Mouse (Mus musculus) ES-CJ7 (cell line): ENCODE measurements around the gene Mecp2.

ENCODE experiments used
- DNase-seq: peaks from one replicate; pipeline ENCODE4 v3.0.0; 2011; ENCODE audit warnings: low read depth, low spot score

The Mecp2 gene

DNA sequence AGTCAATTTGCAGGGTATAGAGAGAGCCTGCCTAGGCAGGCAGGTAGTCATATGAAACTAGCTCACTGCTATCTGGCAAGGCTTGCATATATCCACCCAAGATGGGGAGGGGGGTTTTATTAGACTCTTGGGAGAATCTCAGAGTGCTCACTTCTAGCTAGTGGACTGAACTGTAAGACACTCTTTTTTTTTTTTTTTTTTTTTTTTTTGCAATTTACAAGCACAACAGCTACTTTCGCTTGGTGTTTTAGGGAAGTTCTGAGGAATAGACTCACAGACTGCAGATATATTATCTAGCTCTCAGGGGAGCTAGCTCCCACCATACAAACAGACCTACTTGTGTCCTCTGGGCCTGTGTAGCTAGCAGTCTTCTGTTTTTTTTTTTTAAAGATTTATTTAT is 120.6 kb downstream of the Mecp2 start:
- no peak for DNase-seq

DNA sequence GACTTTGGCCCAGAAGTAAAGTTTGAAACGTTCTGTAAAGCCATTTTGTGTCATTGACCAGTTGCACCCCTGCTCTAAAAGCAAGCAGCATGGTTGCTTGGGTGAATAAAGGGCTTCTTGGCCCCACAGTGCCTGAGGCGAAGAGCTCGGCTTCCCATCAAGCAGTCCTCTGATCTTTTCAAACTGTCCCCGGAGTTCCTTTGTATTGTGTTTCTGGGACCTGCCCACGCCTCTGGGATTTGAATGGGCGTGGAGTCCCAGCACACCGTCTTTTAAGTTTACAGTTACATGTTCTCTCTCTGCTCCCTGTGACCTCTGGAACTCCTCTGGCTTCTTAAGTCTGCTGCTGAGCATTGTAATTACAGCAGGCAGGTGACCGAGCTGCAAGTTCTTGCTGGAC is 127.1 kb downstream of the Mecp2 start:
- peak; percentile 89 for DNase-seq

DNA sequence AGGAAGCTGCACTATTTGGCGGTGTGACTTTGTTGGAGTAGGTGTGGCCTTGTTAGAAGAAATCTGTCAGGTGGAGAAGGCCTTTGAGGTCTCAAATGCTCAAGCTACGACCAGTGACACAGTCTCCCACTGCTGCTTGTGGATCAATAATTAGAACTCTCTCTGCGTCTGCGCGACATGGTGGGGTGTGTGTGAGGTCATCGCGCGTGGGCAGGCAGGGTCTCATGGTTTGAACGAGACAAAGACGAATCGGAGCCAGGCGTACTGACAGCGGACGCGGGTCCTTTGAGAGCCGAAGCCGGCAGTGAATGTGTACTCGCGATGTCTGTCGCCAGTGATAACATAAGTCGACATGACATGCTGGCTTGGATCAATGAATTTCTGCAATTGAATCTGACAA is 128.8 kb downstream of the Mecp2 start:
- DNase-seq, result peak; percentile 31

DNA sequence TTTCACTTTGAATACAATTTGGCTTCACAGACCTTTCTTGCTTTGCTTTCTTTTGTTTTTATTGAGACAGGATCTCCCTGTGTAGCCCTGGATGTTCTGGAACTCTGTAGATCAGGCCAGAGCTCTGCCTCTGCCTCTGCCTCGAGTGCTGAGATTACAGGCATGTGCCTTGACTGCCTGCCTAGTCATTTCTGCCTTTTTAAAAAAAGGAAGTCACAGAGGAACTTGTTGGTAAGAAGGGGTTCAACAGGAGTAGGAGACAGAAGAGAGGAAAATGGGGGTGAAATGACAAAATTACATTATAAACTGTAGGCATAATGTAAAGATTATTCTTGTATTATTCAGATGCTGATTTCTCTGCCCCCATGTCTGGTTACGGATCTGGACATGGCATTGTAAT is 131.5 kb downstream of the Mecp2 start:
- no peak for DNase-seq

DNA sequence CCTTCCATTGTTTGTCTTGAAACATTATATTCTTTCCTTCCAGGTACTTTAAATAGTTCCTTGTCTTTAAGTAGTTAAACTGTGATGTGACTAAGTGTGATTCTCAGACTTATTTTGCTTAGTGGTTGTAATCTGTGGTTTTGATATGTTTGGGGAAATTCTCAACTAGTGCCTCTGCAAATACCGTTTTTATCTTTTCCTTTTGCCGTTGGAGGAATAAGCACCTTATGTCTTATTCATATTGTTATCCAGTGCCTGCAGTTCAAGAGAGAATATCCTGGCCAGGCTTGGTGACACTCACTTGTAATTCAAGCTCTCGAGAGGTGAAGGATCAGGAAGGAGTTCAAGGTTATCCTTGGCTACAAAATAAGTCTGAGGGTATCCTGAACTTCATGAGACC is 134.1 kb downstream of the Mecp2 start:
- no peak for DNase-seq

DNA sequence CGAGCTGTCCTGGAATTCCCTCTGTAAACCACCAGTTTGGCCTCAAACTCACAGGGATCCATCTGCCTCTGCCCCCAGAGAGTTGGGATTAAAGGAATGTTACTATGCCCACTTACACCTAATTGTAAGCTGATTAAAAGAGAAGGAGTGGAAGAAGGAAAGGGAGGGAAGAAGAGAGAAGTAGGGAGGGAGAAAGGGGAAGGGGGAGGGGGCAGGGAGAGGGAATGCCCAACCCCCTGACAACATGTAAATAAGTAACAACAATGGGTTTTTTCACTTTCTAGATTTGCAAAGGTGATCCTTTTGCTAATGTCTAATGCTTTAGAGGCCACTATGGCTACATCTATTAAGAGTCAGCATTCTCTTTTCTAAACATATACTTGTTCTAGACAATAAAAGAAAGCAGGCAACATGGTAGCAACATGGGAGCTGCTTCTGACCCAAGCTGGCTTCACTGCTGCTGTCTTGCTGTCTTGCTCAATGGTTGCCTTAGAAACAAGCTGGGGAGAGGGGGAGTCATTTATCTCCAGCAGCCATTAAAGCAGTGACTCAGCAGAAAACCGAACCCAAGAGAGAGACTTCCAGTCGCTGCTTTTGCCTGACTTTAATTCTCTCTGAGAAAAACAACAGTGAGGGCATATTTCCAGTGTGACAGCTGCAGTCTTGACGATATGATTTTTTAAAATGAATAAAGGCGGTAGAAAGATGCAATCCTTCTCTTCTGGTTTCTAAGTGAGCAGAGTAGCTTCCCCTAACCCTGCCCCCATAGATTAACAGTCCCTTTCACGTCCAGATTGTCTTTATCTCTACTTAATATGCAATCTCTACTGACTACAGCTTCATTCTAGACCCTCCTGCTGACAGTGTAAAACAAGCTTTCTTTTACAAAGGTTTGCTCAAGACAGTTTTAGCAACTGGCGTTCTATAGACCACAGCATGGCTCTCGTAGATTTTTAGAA is 136.0 kb downstream of the Mecp2 start:
- peak; percentile 81 for DNase-seq

DNA sequence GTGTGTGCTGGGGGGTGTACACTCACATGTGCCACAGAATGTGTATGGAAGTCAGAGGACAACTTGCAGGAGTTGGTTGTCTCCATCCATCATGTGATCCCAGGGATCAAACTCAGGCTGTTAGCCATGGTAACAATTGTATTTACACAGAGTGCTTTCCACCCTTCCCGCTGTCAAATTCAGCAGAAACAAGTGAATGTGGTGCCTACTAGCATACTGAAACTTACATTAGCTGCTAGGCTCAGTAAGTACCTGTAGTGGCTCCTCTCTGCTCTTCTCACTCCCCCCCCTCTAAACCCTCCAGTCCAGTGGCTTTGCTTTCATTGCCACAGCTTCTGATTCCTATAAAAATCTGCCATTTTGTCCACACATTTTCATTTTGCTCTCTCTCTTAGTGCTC is 157.4 kb downstream of the Mecp2 start:
- DNase-seq, result no peak
